Mouse (Mus musculus): ENCODE measurements around the gene Snx21. TPM values are rescaled to one million over a fixed set of nuclear protein-coding genes. Genes with fewer than 3 reads are reported as not detected.

Gene Snx21
- polyA plus RNA-seq, 1 experiment from 2014 or later = 13.9 TPM

DNA sequence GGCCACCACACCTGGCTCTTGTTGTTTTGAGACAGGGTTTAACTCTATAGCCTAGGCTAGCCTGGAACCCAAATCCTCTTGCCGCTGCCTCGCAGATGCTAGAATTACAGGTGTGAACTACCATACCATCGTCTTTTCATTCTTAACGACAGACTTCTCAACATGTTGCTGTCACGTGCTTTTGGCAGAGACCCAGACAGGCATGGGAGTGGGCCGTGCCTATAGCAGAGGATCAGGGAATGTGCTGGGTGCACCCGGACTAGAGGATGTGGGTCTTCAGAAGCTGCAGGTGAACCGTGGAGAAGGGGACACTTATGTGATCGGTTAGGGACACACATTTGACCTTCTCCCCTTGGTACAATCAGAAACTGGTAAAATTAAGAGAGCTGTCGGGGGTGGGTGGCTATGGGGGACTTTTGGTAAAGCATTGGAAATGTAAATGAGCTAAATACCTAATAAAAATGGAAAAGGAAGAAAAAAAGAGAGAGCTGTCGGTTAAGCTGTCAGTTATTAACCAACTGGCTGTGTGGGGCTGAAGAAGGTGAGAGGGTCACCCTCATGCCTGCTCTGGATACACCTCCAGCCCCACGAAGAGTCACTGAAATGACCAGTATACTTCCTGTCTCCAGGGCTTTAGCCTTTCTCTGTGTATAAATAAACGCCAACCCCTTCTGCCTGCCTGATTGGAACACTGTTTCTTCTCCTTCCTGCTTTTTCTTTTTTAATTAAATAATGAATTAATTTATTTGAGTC is 14.8 kb downstream of the Snx21 start:
- Histone ChIP-seq H3K9me3 (ENCODE audit: control insufficient read depth, low read length) (no peaks in the 10 kb centered on the region), H3K4me3 (ENCODE audit: low read depth, low read length) (no peak overlapping the region), H3K27ac (replicated peaks) (no peak overlapping the region), H3K9ac (ENCODE audit: low read length) (no peak overlapping the region), H3K36me3 (ENCODE audit: control insufficient read depth, insufficient read depth, low read length) (peaks cover 4% of the 10 kb centered on the region; the same call in 1 of the 2 replicates), H3K27me3 (ENCODE audit: control insufficient read depth, insufficient read depth, low read length) (no peaks in the 10 kb centered on the region), H3K4me1 (replicated peaks; ENCODE audit: control insufficient read depth, insufficient read depth) (peaks cover 2% of the 10 kb centered on the region; the same call in 1 of the 2 replicates), H3K4me2 (replicated peaks; ENCODE audit: low read depth) (no peak overlapping the region)
- no peak for TF ChIP-seq CTCF (IDR thresholded peaks at IDR 0.05; ENCODE audit: low read depth)
- no peak for TF ChIP-seq EP300 (optimal IDR thresholded peaks at IDR 0.05)
- WGBS = 90% methylated on average over 13 of the region's 13 CpGs
- no peak for DNase-seq (ENCODE audit: low spot score)
- no peak for ATAC-seq (ENCODE audit: low FRiP score, low TSS enrichment)

GRCm38 (mm10) chr2:164803201-164803920 is 17.7 kb downstream of the Snx21 start:
- TF ChIP-seq CTCF (IDR thresholded peaks at IDR 0.05; ENCODE audit: low read depth) (no peak), EP300 (optimal IDR thresholded peaks at IDR 0.05) (no peak)
- Histone ChIP-seq H3K9ac (ENCODE audit: low read length) (peak overlapping the region; percentile 82; the same call in 1 of the 2 replicates), H3K27me3 (ENCODE audit: control insufficient read depth, insufficient read depth, low read length) (no peaks in the 10 kb centered on the region), H3K4me1 (replicated peaks; ENCODE audit: control insufficient read depth, insufficient read depth) (peaks cover 3% of the 10 kb centered on the region; the same call in 1 of the 2 replicates), H3K27ac (replicated peaks) (peak overlapping the region; percentile 88), H3K9me3 (ENCODE audit: control insufficient read depth, low read length) (no peaks in the 10 kb centered on the region), H3K4me3 (ENCODE audit: low read depth, low read length) (peak overlapping the region; percentile 73), H3K4me2 (replicated peaks; ENCODE audit: low read depth) (peak overlapping the region; percentile 73), H3K36me3 (ENCODE audit: control insufficient read depth, insufficient read depth, low read length) (no peaks in the 10 kb centered on the region)
- DNase-seq (ENCODE audit: low spot score) (peak; percentile 44), ATAC-seq (ENCODE audit: low FRiP score, low TSS enrichment) (no peak)
- WGBS = 71% methylated on average over 16 of the region's 16 CpGs

- Histone ChIP-seq H3K27ac (replicated peaks) (peak overlapping the region; percentile 88), H3K9me3 (ENCODE audit: control insufficient read depth, low read length) (no peaks in the 10 kb centered on the region), H3K9ac (ENCODE audit: low read length) (peak overlapping the region; percentile 82), H3K4me2 (replicated peaks; ENCODE audit: low read depth) (peak overlapping the region; percentile 73), H3K4me3 (ENCODE audit: low read depth, low read length) (peak overlapping the region; percentile 73), H3K36me3 (ENCODE audit: control insufficient read depth, insufficient read depth, low read length) (no peaks in the 10 kb centered on the region), H3K4me1 (replicated peaks; ENCODE audit: control insufficient read depth, insufficient read depth) (peaks cover 3% of the 10 kb centered on the region; the same call in 1 of the 2 replicates), H3K27me3 (ENCODE audit: control insufficient read depth, insufficient read depth, low read length) (no peaks in the 10 kb centered on the region)
- ATAC-seq (ENCODE audit: low FRiP score, low TSS enrichment) (no peak), DNase-seq (ENCODE audit: low spot score) (no peak)
- TF ChIP-seq EP300 (optimal IDR thresholded peaks at IDR 0.05) = no peak
- TF ChIP-seq CTCF (IDR thresholded peaks at IDR 0.05; ENCODE audit: low read depth) = no peak
- 38% methylated on average over 1 of the region's 1 CpGs for WGBS
Measured at GRCm38 (mm10) chr2:164803921-164804313, 18.3 kb downstream of the Snx21 start.

DNA sequence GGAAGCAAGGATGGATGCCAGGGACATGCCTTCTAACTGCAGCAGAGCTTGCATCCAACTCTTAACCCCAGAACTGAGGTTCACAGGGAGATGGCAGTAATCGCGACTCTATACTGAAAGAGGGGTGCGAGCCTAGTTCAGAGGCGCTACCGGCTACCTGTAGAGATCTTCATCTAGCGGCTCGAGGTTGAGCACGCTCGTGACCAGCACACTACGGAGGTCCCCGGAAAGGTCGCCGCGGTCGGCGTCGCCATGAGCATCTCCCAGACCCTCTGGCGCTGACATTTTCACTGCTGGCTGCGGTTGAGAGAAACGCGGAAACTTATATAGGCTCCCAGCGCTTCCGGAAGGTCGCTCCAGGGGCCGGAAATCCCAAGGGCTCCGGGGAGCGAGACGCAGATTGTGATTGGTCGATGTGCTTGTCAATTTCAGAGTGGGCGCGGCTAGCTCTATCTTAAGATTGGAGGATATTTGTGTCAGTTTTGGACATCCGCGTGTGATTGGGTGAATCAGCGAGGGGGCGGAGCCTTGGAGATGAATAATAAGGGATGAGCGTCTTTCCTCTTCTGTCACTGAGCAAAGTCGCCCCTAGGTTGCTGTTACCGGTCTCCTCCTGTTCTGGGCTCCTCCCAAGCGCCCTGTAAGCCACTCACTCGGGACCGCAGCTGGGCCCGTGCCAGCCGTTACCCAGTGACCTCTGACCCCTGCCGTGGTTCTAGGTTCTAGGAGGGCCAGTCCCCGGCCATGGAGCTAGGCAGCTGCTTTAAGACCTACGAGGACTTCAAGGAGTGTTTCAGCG is 19.1 kb downstream of the Snx21 start, which contains the start of the genes Acot8 and Zswim3:
Gene Acot8, minus strand, starts transcription at position 350 of the 799 bp plus-strand sequence.
Gene Zswim3, plus strand, starts transcription at position 566 of the 799 bp plus-strand sequence.
- peak; percentile 86 for TF ChIP-seq EP300 (optimal IDR thresholded peaks at IDR 0.05)
- peak; percentile 19; the same call in 1 of the 2 replicates for TF ChIP-seq CTCF (IDR thresholded peaks at IDR 0.05; ENCODE audit: low read depth)
- ATAC-seq (ENCODE audit: low FRiP score, low TSS enrichment) (peak; percentile 96), DNase-seq (ENCODE audit: low spot score) (peak; percentile 97)
- H3K27me3 ChIP-seq (ENCODE audit: control insufficient read depth, insufficient read depth, low read length) = no peaks in the 10 kb centered on the region
- H3K27ac ChIP-seq (replicated peaks) = peak within 1 kb of the TSS; percentile 88
- WGBS = under 1% methylated on average over 47 of the region's 47 CpGs
- no peaks in the 10 kb centered on the region for H3K9me3 ChIP-seq (ENCODE audit: control insufficient read depth, low read length)
- no peaks in the 10 kb centered on the region for H3K36me3 ChIP-seq (ENCODE audit: control insufficient read depth, insufficient read depth, low read length)
- H3K4me1 ChIP-seq (replicated peaks; ENCODE audit: control insufficient read depth, insufficient read depth) = peaks cover 3% of the 10 kb centered on the region; the same call in 1 of the 2 replicates
- H3K4me2 ChIP-seq (replicated peaks; ENCODE audit: low read depth) = peak within 1 kb of the TSS; percentile 88
- H3K4me3 ChIP-seq (ENCODE audit: low read depth, low read length) = peak within 1 kb of the TSS; percentile 73
- H3K9ac ChIP-seq (ENCODE audit: low read length) = peak within 1 kb of the TSS; percentile 82

- Histone ChIP-seq H3K9ac (ENCODE audit: low read length) (peak overlapping the region; percentile 73), H3K4me1 (replicated peaks; ENCODE audit: control insufficient read depth, insufficient read depth) (peaks cover 3% of the 10 kb centered on the region; the same call in 1 of the 2 replicates), H3K27ac (replicated peaks) (peak overlapping the region; percentile 81), H3K27me3 (ENCODE audit: control insufficient read depth, insufficient read depth, low read length) (no peaks in the 10 kb centered on the region), H3K4me3 (ENCODE audit: low read depth, low read length) (peak overlapping the region; percentile 73), H3K9me3 (ENCODE audit: control insufficient read depth, low read length) (no peaks in the 10 kb centered on the region), H3K36me3 (ENCODE audit: control insufficient read depth, insufficient read depth, low read length) (no peaks in the 10 kb centered on the region), H3K4me2 (replicated peaks; ENCODE audit: low read depth) (peak overlapping the region; percentile 88)
- TF ChIP-seq CTCF (IDR thresholded peaks at IDR 0.05; ENCODE audit: low read depth) = no peak
- no peak for TF ChIP-seq EP300 (optimal IDR thresholded peaks at IDR 0.05)
- ATAC-seq (ENCODE audit: low FRiP score, low TSS enrichment) (peak; percentile 55), DNase-seq (ENCODE audit: low spot score) (no peak)
- WGBS = under 1% methylated on average over 21 of the region's 21 CpGs
Measured at GRCm38 (mm10) chr2:164805332-164805718, 19.7 kb downstream of the Snx21 start.
